Mouse (Mus musculus) right cerebral cortex, adult 2 months (tissue): ENCODE data around the gene Cic.
A peak's percentile ranks its signal among the peaks of the same experiment; 100 is the strongest.

ENCODE experiments used
- DNase-seq, 2 experiments: peaks; one replicate each; pipeline ENCODE4 v3.0.0; 2021 to 2022; ENCODE audit warnings: low spot score in 2 of 2

The Cic gene

GRCm38 (mm10) chr7:25267301-25267750 lies at the start of gene Cic:
Cic (plus strand) TSS chr7:25267704.
- DNase-seq = peak; percentile 99 to 100

GRCm38 (mm10) chr7:25218705-25219415 lies 48.6 kb upstream of the Cic start:
- DNase-seq = peak in 1 of 2 experiments; percentile 27

GRCm38 (mm10) chr7:25219416-25219750 lies 48.1 kb upstream of the Cic start:
- no peak for DNase-seq

- DNase-seq = peak; percentile 94 to 96
Observed at GRCm38 (mm10) chr7:25219756-25220456, 47.6 kb upstream of the Cic start.

GRCm38 (mm10) chr7:25220457-25221101 lies 46.9 kb upstream of the Cic start, which contains the start of gene Dedd2:
Dedd2 (minus strand) TSS chr7:25220615.
- peak in 1 of 2 experiments; percentile 12 for DNase-seq

GRCm38 (mm10) chr7:25221102-25221883 lies 46.2 kb upstream of the Cic start, which contains the start of gene Zfp526:
Zfp526 (plus strand) TSS chr7:25221425.
- peak; percentile 98 for DNase-seq

GRCm38 (mm10) chr7:25222275-25222967 lies 45.1 kb upstream of the Cic start:
- no peak for DNase-seq

GRCm38 (mm10) chr7:25227523-25228300 lies 39.8 kb upstream of the Cic start:
- no peak for DNase-seq

- no peak for DNase-seq
Observed at GRCm38 (mm10) chr7:25230690-25231285, 36.7 kb upstream of the Cic start.

GRCm38 (mm10) chr7:25232101-25232648 lies 35.3 kb upstream of the Cic start:
- DNase-seq = no peak

GRCm38 (mm10) chr7:25233061-25233460 lies 34.4 kb upstream of the Cic start:
- no peak for DNase-seq

GRCm38 (mm10) chr7:25235526-25235925 lies 32.0 kb upstream of the Cic start:
- DNase-seq = no peak

- peak; percentile 99 for DNase-seq
Observed at GRCm38 (mm10) chr7:25237249-25238014, 30.1 kb upstream of the Cic start, which contains the start of gene Gsk3a. Gsk3a (minus strand) TSS chr7:25237851.

GRCm38 (mm10) chr7:25238015-25238706 lies 29.3 kb upstream of the Cic start:
- DNase-seq = peak; percentile 94 to 99

GRCm38 (mm10) chr7:25238829-25239623 lies 28.5 kb upstream of the Cic start:
- peak; percentile 86 for DNase-seq

- DNase-seq = no peak
Observed at GRCm38 (mm10) chr7:25240631-25241030, 26.9 kb upstream of the Cic start.

GRCm38 (mm10) chr7:25241062-25241461 lies 26.4 kb upstream of the Cic start:
- peak; percentile 82 to 88 for DNase-seq
